Mouse (Mus musculus) left cerebral cortex, adult 11 months (tissue): Measurements from ENCODE around the gene Wrap53.
"Not testable (repeated sequence)": the region's sequence is repeated elsewhere in the genome, so short reads cannot be mapped to it uniquely, and the experiment has no call there.

Source experiments
- DNase-seq: peaks from one replicate; pipeline ENCODE4 v3.0.0; 2022; ENCODE audit warnings: low spot score

Wrap53 gene

GRCm38 (mm10) chr11:69563373-69563772, 16.7 kb downstream of the Wrap53 start:
- no peak for DNase-seq

GRCm38 (mm10) chr11:69560896-69561854, 18.9 kb downstream of the Wrap53 start:
- no peak for DNase-seq

GRCm38 (mm10) chr11:69559851-69560765, 19.9 kb downstream of the Wrap53 start, which contains the start of gene Efnb3:
Gene Efnb3 (minus strand): TSS chr11:69560205.
- DNase-seq, result no peak

GRCm38 (mm10) chr11:69559183-69559582, 20.9 kb downstream of the Wrap53 start:
- no peak for DNase-seq

GRCm38 (mm10) chr11:69558756-69559155, 21.3 kb downstream of the Wrap53 start:
- no peak for DNase-seq

- no peak for DNase-seq
Measured at GRCm38 (mm10) chr11:69557381-69557958, 22.6 kb downstream of the Wrap53 start.

- DNase-seq, result no peak
Measured at GRCm38 (mm10) chr11:69554539-69555140, 25.4 kb downstream of the Wrap53 start.

GRCm38 (mm10) chr11:69553341-69553721, 26.7 kb downstream of the Wrap53 start:
- DNase-seq, result no peak

GRCm38 (mm10) chr11:69552622-69553340, 27.3 kb downstream of the Wrap53 start:
- no peak for DNase-seq

- no peak for DNase-seq
Measured at GRCm38 (mm10) chr11:69551310-69551709, 28.7 kb downstream of the Wrap53 start.

- no peak for DNase-seq
Measured at GRCm38 (mm10) chr11:69549060-69549656, 30.9 kb downstream of the Wrap53 start, which contains the start of gene Dnah2. Gene Dnah2 (minus strand): TSS chr11:69549110.

GRCm38 (mm10) chr11:69547071-69547470, 33.0 kb downstream of the Wrap53 start:
- DNase-seq, result no peak

GRCm38 (mm10) chr11:69546423-69547053, 33.5 kb downstream of the Wrap53 start:
- peak; percentile 80 for DNase-seq

- DNase-seq, result no peak
Measured at GRCm38 (mm10) chr11:69545957-69546356, 34.1 kb downstream of the Wrap53 start.

- no peak for DNase-seq
Measured at GRCm38 (mm10) chr11:69543598-69543997, 36.5 kb downstream of the Wrap53 start.

- not testable (repeated sequence) for DNase-seq
Measured at GRCm38 (mm10) chr11:69541741-69542140, 38.3 kb downstream of the Wrap53 start.

- DNase-seq, result no peak
Measured at GRCm38 (mm10) chr11:69540700-69541099, 39.4 kb downstream of the Wrap53 start.

GRCm38 (mm10) chr11:69534990-69535389, 45.1 kb downstream of the Wrap53 start:
- no peak for DNase-seq

- DNase-seq, result no peak
Measured at GRCm38 (mm10) chr11:69532480-69533150, 47.4 kb downstream of the Wrap53 start.
